Mouse (Mus musculus) bone marrow macrophage, adult 2 months (primary cell): ENCODE results near the gene Crygc. TPM values are rescaled to one million over a fixed set of nuclear protein-coding genes. Genes with fewer than 3 reads are reported as not detected.

Source experiments
- H3K27ac ChIP-seq: 2 replicates; pipeline ENCODE4 v1.5.1; 2012; ENCODE audit warnings: low read depth, low read length; ENCODE audit not compliant: insufficient read depth
- H3K4me1 ChIP-seq: 2 replicates; pipeline ENCODE4 v1.6.1; 2012; ENCODE audit warnings: low read length; ENCODE audit not compliant: control insufficient read depth, insufficient read depth
- H3K4me3 ChIP-seq: 2 replicates; pipeline ENCODE4 v1.5.1; 2012; ENCODE audit warnings: mild to moderate bottlenecking, low read length, moderate library complexity; ENCODE audit not compliant: insufficient read depth
- CTCF ChIP-seq: IDR thresholded peaks from 2 replicates; pipeline ENCODE4 v1.5.1; 2012; ENCODE audit warnings: low read depth, mild to moderate bottlenecking, low read length, moderate library complexity
- POLR2A ChIP-seq: IDR thresholded peaks from 2 replicates; pipeline ENCODE4 v1.6.1; 2012; ENCODE audit warnings: mild to moderate bottlenecking, low read depth, low read length, borderline replicate concordance
- polyA plus RNA-seq: library from polyadenylated mRNA; stranded (reverse); fragments of >200 nt; gene quantifications from 2 replicates; pipeline ENCODE4 v1.2.4, GENCODE M21; 2012; ENCODE audit not compliant: missing spikeins, insufficient read depth, insufficient read length

Crygc gene
- polyA plus RNA-seq: not detected in 2 replicates

DNA sequence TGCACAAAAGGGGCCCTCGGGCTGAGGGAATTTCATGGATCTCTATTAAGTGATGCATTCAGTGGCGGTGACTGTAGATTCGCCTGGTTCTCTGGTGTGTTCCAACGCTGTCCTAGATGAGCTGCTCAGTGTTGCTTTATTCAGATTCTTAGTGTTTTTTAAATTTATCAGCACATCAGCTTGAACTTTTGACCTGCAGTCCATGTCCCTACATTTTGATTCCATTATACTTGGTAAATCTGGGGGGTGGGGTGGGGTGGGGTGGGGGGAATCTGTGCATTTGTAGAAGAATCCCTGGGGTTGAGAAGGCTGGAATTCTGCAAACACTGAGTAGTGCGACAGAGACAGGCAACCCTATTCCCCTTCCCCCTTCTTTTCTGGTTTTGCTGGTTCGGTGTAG is at the start of gene Crygc:
Gene Crygc (minus strand): TSS at position 101 of the 400 bp plus-strand sequence.
- no peak within 1 kb of the TSS for H3K4me3 ChIP-seq
- TF ChIP-seq CTCF (no peak), POLR2A (no peak)
- H3K4me1 ChIP-seq: no peaks in the 10 kb centered on the region
- no peak within 1 kb of the TSS for H3K27ac ChIP-seq

DNA sequence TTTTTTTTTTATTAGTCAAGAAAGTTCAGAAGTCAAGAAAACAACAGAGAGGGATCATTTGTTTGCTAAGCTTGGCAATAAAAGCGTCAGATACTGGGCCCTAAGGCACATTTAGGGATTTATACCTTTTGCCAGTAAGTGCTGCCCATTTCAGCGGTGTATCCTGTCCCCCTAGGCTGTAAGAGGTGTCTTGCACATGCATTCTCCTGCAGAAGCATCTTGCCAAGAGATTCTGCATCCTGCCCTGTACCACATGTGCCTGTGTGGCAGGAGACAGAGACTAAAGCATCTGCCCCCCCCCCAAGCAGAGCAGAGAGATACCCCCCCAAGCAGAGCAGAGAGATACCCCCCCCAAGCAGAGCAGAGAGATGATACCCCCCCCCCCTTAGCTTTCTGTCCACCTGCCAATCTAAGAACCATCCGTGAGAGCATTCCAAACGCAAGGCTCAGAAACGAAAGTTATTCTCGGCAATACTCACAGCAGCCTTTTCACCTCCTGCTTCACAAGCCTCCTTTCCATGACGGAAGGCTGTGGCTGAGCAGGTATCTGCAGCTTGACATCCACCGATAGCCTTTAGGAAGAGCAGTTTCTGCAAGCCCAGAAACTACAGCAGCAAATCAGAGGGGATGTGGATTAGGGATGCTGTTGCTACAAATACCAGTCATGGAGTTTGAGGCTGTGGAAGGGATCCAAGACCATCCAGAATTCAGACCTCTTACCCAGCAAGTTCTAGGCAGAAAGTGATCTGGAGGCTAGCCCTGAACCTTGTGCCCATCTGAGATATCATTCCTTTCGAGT is 49.3 kb upstream of the Crygc start, which contains the start of gene D630023F18Rik:
Gene D630023F18Rik (minus strand): TSS at position 641 of the 799 bp plus-strand sequence.
- H3K4me1 ChIP-seq: no peaks in the 10 kb centered on the region

DNA sequence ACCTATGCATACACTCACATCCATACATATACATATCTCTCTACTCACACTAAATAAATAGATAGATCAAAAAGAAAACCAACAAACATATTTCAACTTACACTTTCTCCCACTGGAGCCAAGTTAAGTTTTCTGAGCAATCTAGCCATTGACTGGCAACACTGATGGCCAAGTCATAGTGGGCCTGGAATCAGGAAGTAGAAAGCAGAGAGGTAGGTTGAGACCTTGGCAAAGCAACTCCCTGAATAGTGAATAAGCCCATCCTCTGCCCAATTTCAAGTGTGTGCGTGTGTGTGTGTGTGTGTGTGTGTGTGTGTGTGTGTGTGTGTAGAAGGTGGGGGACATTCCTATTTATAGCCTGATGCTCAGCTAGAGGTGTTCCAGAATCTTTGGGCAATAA is 45.9 kb upstream of the Crygc start, which contains the start of gene Gm28845:
Gene Gm28845 (minus strand): TSS at position 121 of the 400 bp plus-strand sequence.
- Histone ChIP-seq H3K4me3 (no peak within 1 kb of the TSS), H3K27ac (no peak within 1 kb of the TSS), H3K4me1 (no peaks in the 10 kb centered on the region)
- TF ChIP-seq CTCF (no peak), POLR2A (no peak)

More for the DNA sequence above, 49.3 kb upstream of the Crygc start, which contains the start of gene D630023F18Rik:
- H3K4me3 ChIP-seq: no peak within 1 kb of the TSS
- no peak for TF ChIP-seq CTCF
- TF ChIP-seq POLR2A: no peak
- no peak within 1 kb of the TSS for H3K27ac ChIP-seq

DNA sequence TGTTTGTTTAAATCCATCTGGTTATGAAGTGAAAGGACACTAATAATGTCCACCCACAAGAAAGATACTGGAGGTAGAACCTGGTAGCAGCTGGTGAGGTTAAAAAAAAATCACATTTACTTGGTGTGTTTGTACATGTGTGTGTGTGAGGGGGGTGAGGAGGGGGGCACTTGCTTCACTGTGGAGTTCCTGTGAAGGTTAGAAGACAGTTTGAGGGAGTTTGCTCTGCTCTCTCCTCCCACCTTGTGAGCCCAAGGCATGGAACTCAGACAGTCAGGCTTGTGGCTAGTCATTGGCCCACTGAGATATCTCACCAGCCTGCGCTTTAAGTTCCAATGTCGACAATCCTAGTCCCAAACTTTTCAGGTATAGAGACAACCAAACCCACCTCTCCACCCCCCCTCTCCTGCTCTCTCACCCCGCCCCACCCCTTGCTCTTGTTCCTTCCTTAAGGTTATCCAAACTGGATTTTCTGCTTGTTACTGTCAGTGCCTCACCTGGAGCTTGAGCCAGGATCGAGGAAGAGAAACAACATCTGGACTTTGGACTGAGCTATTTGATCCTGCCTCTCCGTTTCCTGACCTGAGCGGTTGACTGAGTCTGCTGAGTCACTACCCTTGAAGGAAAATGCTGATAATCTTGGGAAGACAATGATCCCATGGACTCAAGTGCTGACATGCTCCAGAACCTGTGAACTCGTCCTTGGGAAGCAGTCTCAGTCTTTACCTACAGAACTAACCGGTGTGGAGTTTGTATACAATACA is 44.8 kb upstream of the Crygc start:
- Histone ChIP-seq H3K4me1 (peaks cover 4% of the 10 kb centered on the region), H3K4me3 (no peak overlapping the region), H3K27ac (no peak overlapping the region)
- no peak for TF ChIP-seq POLR2A

DNA sequence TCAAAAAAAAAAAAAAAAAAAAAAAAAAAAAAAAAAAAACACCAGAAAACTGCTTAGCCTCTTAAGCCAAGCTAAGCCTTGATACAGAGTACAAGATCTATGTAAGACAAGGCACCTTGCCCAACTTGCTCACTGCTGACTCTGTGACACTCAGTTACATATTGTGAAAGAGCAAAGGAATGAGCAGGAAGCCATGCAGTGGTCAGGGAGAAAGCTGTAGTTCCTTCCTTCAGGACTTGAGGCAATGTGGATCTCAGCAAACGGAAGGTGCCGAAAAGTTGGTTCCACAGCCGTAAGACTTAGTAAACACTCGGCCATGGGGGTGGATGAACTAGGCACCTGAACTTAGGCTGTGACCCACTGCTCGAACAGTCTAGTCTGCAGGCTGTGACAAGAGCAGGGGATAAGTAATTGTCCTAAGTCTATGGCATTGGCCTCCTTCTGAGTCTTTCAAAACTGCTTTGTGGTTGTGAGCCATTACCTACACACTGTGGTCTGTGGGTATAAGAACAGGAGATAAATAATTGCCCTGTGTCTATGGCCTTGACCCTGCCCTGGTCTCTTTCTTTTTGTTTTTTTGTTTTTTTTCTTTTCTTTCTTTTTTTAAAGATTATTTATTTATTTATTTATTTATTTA is 40.2 kb upstream of the Crygc start:
- TF ChIP-seq POLR2A: no peak
- TF ChIP-seq CTCF: no peak
- Histone ChIP-seq H3K4me3 (no peak overlapping the region), H3K27ac (peak overlapping the region; percentile 91), H3K4me1 (peaks cover 30% of the 10 kb centered on the region)

DNA sequence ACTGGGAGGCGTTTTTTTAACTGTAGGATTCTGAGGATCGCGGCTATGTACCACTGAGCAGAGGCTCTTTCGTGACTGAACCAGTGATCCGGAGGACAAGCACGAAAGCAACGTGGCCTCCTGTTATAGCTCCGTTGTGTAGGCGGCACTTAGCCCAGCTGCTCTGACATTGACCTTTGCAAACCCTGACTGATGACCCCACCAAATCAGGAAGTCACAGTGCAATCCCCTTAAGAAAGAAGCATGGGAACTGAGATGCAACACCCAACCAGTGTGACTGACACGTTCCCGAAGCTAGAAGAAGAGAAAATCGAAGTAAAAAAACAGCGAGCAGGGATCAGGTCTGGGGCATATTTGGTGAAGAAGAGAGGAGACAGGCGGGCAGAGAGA is 39.3 kb upstream of the Crygc start:
- H3K4me1 ChIP-seq: peaks cover 37% of the 10 kb centered on the region
- no peak overlapping the region for H3K4me3 ChIP-seq
- peak overlapping the region; percentile 79 for H3K27ac ChIP-seq
- no peak for TF ChIP-seq CTCF
- no peak for TF ChIP-seq POLR2A

DNA sequence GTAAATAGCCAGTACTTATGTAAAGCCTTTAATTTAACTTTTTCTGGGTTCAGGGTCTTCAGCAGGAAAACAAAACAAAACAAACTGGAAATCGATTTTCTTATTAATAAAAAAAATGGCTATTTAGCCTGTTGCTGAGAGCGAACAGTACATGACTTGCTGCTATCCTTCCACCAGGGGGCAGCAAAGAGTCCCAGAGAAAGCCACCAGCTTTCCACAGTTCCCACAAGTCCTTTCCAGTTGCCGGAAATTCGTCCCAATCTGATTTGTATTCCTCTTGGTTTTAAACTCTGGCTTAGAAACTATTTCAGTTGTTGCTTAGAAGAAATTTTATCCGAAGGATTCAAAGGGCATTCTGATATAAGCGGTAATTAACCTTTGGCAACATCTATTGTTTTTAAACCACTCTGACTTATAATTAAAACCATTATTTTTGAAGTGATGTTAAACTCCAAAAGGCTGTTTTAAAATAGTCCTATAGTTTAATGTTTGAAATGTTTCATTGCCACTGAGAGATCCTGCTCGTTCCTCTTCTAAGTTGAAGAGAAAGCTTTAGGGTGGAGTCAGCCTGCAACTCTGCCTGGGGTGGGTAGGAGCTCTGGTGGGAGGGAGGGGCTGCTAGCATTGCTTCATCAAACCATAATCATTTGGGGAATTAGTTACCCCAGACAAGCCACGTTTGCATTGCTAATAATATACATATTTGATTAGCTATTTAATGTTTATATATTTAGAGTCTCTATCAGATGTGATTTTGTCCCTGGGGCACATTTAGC is 38.7 kb upstream of the Crygc start:
- TF ChIP-seq POLR2A (no peak), CTCF (peak; percentile 83)
- Histone ChIP-seq H3K4me1 (peaks cover 39% of the 10 kb centered on the region), H3K27ac (peak overlapping the region; percentile 79), H3K4me3 (no peak overlapping the region)

DNA sequence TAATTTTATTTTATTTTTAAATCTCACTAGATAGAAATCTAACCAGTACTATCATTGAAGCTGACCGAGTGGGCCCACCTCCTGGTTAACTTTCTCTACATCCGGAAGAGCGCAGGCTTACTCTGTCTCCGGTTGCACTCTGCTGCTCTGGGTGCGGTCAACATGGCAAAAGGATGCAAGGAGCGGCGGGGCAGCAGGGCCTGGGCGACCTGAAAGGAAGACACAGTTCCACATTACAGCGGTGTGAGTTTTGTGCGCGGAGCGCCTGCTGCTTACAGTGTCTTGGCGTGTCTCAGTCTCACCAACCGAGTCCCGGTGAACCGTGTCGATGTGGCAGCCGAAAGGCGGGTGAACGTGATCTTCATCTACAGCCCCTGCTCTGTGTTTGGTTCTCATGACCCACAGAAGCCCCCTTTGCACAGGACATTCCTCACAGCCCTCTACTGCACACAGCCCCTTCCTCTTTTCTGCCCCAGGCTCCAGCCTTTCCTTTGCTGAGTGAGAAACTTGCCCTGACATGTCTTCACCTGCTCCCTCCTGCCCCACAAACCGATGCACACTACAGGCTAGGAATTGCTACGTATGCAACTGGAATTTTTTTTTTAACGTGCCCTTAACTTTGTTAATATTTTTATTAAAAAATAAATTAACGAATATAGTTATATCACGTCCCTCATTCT is 36.4 kb upstream of the Crygc start:
- peaks cover 39% of the 10 kb centered on the region for H3K4me1 ChIP-seq
- TF ChIP-seq CTCF (no peak), POLR2A (no peak)
- no peak overlapping the region for H3K27ac ChIP-seq
- H3K4me3 ChIP-seq: no peak overlapping the region

DNA sequence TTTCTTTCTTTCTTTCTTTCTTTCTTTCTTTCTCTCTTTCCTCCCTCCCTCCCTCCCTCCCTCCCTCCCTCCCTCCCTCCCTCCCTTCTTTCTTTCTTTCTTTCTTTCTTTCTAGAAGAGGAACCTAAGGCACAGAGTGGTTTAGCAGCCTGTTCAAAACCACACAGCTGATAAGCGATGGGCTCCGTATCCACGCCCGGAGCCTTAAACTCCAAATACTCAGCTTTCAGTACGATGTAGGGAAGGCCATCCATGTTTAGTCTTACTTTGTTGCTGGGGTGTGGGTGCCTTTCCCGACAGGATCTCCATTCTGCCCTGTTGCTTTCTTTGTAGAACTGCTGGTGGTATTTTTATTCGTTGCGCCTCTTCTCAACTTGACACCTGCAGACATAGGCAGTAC is 35.7 kb upstream of the Crygc start:
- no peak for TF ChIP-seq POLR2A
- no peak for TF ChIP-seq CTCF
- Histone ChIP-seq H3K4me3 (no peak overlapping the region), H3K27ac (no peak overlapping the region), H3K4me1 (peaks cover 39% of the 10 kb centered on the region)
